Mouse (Mus musculus): ENCODE data around the gene Stat1.

DNA sequence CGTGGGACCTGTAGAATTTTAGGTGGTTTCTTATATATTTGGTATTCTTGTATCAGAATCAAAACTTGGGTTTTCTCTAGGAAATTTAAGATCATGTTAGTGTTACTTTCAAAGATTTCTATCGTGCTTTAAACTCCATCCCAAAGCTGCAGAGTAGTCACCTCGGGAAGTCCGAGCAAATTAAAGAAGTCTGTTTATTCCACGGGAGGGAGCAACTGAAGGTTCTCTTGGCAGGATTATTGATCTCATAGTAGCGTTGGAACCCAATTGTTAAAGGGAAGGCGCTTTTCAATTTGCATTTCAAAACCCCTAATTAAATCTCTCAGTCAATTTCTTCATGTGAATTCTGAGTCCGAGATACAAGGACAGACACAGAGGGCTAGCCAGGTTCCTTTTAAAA is 38.9 kb upstream of the Stat1 start:
- no peak for TF ChIP-seq POLR2A (IDR thresholded peaks at IDR 0.05; ENCODE audit: control insufficient read depth, extremely low read depth, insufficient read depth, low read length, poor library complexity)
- no peak for TF ChIP-seq CTCF (IDR thresholded peaks at IDR 0.05; ENCODE audit: borderline replicate concordance, control insufficient read depth, extremely low read depth, insufficient read depth, low read length, poor library complexity)
